Mouse (Mus musculus) G1E (cell line): ENCODE measurements around the gene Slc12a7.

Source experiments
- GATA1 ChIP-seq: IDR thresholded peaks from 2 replicates; pipeline ENCODE4 v1.6.1; 2012; ENCODE audit warnings: borderline replicate concordance, low read length, inconsistent platforms, mixed read lengths
- TAL1 ChIP-seq: conservative IDR thresholded peaks from 2 replicates; pipeline ENCODE4 v1.6.1; 2012; ENCODE audit warnings: low read depth, low read length, inconsistent platforms, mixed read lengths

DNA sequence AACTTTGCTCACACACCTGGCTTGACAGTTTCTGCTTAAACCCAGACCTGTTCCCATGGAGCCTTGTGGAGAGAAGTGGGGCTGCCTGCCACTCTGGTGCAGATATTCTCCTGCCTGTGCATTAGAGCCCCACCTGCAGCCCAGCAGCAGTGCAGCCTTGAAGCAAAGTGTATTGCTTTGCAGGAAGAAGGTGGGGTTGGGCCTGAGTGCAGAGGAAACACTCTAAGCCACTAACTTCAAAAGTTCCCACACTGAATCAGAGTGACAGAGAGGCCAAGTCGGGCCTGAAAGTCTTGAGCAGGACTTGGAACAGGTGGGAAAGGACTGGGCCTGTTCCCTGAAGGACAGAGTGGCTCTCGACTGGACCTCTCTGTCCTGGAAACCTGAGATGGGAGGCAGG is 39.8 kb downstream of the Slc12a7 start:
- no peak for TF ChIP-seq GATA1
- no peak for TF ChIP-seq TAL1
